Mouse (Mus musculus) kidney, postnatal 0 days (tissue): ENCODE measurements at regions not wholly inside any gene's neighbourhood (a gene's known extent, or its start where the extent isn't known, plus 50 kb on each side); places are given as distances from the start of the nearest gene placed in this dataset.

Experiments
- ATAC-seq: fragments of 200-750 bp; cut with Nextera tagmentation; replicated peaks from 2 replicates; pipeline ENCODE4 v1.8.0; 2017; ENCODE audit warnings: low read depth, moderate number of reproducible peaks, moderate TSS enrichment, moderate library complexity; ENCODE audit not compliant: low FRiP score
- DNase-seq: peaks from one replicate; pipeline ENCODE4 v3.0.0-alpha.2; 2016; ENCODE audit warnings: low spot score
- H3K27ac ChIP-seq: fragments of 300-500 bp; sonication (generic); 2 replicates; pipeline ENCODE4 v1.5.1; 2014; ENCODE audit warnings: mild to moderate bottlenecking
- H3K27me3 ChIP-seq: fragments of 300-500 bp; sonication (generic); 2 replicates; pipeline ENCODE4 v1.6.1; 2014; ENCODE audit warnings: low read length, mixed read lengths; ENCODE audit not compliant: insufficient read depth
- H3K36me3 ChIP-seq: fragments of 300-500 bp; sonication (generic); 2 replicates; pipeline ENCODE4 v1.6.1; 2014; ENCODE audit warnings: low read length, mixed read lengths; ENCODE audit not compliant: insufficient read depth
- H3K4me1 ChIP-seq: fragments of 300-500 bp; sonication (generic); replicated peaks from 2 replicates; pipeline ENCODE4 v1.6.1; 2014; ENCODE audit warnings: antibody characterized with exemption, low read length, mixed read lengths; ENCODE audit not compliant: insufficient read depth
- H3K4me2 ChIP-seq: fragments of 300-500 bp; sonication (generic); 2 replicates; pipeline ENCODE4 v1.6.1; 2014; ENCODE audit warnings: mild to moderate bottlenecking, low read length, moderate library complexity, mixed read lengths
- H3K4me3 ChIP-seq: fragments of 300-500 bp; sonication (generic); replicated peaks from 2 replicates; pipeline ENCODE4 v1.5.1; 2014; ENCODE audit warnings: low read depth, low read length
- H3K9ac ChIP-seq: fragments of 300-500 bp; sonication (generic); 2 replicates; pipeline ENCODE4 v1.6.1; 2014; ENCODE audit warnings: low read depth, low read length
- H3K9me3 ChIP-seq: fragments of 300-500 bp; sonication (generic); replicated peaks from 2 replicates; pipeline ENCODE4 v1.6.1; 2016; ENCODE audit warnings: low read length, inconsistent platforms, mixed read lengths
- CTCF ChIP-seq: IDR thresholded peaks from 2 replicates; pipeline ENCODE4 v1.5.1; 2016; ENCODE audit warnings: antibody characterized with exemption, low read depth, mild to moderate bottlenecking, moderate library complexity
- WGBS: fragments of 180-500 bp; shearing (Covaris S2); extraction: QIAGEN DNeasy Blood & Tissue Kit; methylation state at CpG from one replicate; pipeline ENCODE4 v1.1.7; 2014; 5-methylcytosine and 5-hydroxymethylcytosine counted together

DNA sequence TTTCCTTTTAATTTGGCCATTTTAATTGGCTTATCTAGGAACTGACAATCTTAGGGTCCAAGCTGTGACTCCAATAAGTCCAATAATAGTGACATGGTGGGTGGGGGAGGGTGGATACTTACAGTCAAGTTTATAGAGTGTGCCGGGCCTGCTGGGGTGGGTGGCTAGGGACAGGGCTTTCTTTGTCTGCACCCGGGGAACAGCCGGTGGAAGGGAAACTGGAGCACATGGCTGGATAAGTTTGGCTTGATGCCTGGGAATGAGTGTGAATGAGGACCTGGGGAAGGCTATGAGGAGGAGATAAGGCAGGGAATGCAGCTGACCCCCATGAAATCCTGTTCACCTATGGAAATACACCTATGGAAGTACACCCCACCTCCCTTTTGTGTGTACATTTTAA is 81.7 kb upstream of the Cers4 start:
- no peak for DNase-seq

DNA sequence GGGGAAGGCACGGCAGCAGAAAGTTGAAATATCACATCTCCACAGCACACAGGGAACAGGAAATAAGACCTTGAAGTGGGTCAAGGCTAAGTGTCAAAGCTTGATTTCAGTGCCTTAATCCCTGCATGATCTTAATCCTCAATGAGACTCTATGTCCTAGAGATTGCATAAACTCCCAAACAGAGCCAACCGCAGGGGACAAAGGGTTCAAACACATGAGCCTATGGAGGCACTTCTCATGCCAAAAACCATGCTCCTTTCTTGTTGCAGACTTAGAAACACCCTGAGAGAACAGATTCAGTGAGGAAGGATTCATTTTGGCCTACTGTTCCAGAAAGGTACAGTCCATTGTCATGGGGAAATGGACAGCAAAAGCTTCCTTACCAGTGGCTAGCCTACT is 81.0 kb upstream of the Cers4 start:
- Histone ChIP-seq H3K9ac (no peak overlapping the region), H3K27me3 (no peaks in the 10 kb centered on the region), H3K36me3 (no peaks in the 10 kb centered on the region), H3K4me1 (no peaks in the 10 kb centered on the region), H3K4me3 (no peak overlapping the region), H3K4me2 (no peak overlapping the region), H3K27ac (no peak overlapping the region), H3K9me3 (no peaks in the 10 kb centered on the region)
- ATAC-seq (no peak), DNase-seq (no peak)
- TF ChIP-seq CTCF = no peak
- 72% methylated on average over 2 of the region's 2 CpGs for WGBS

More for the DNA sequence above, 81.7 kb upstream of the Cers4 start:
- no peaks in the 10 kb centered on the region for H3K36me3 ChIP-seq
- no peak for TF ChIP-seq CTCF
- H3K27ac ChIP-seq = no peak overlapping the region
- no peak for ATAC-seq
- H3K4me2 ChIP-seq = no peak overlapping the region
- H3K9ac ChIP-seq = no peak overlapping the region
- no peaks in the 10 kb centered on the region for H3K9me3 ChIP-seq
- no peaks in the 10 kb centered on the region for H3K4me1 ChIP-seq
- no peak overlapping the region for H3K4me3 ChIP-seq
- 55% methylated on average over 3 of the region's 3 CpGs for WGBS
- H3K27me3 ChIP-seq = no peaks in the 10 kb centered on the region

DNA sequence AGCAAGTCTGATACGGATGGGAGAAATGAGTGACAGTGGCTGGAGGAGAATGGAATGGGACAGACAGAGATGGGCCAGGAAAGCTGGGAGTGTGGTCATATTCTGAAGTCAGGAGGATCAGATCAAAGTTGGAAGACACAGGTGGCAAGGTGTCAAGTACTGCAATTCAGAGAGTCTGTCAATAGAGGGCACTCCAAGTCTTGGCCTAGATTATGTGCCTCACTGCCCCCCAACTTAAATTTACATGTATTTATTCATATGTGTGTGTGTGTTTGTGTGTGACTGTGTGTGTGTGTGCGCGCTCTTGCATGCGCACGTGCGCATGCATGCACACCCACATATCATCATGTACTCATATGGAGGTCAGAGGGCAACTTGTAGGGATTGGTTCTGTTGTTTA is 79.6 kb upstream of the Cers4 start:
- Histone ChIP-seq H3K27me3 (no peaks in the 10 kb centered on the region), H3K9me3 (no peaks in the 10 kb centered on the region), H3K4me1 (no peaks in the 10 kb centered on the region), H3K36me3 (no peaks in the 10 kb centered on the region), H3K9ac (no peak overlapping the region), H3K27ac (no peak overlapping the region), H3K4me2 (no peak overlapping the region), H3K4me3 (no peak overlapping the region)
- 54% methylated on average over 6 of the region's 6 CpGs for WGBS
- ATAC-seq (0 out of 2 replicates have a peak, but pooled peaks have one; percentile 15), DNase-seq (peak; percentile 61)
- peak; percentile 80 for TF ChIP-seq CTCF

DNA sequence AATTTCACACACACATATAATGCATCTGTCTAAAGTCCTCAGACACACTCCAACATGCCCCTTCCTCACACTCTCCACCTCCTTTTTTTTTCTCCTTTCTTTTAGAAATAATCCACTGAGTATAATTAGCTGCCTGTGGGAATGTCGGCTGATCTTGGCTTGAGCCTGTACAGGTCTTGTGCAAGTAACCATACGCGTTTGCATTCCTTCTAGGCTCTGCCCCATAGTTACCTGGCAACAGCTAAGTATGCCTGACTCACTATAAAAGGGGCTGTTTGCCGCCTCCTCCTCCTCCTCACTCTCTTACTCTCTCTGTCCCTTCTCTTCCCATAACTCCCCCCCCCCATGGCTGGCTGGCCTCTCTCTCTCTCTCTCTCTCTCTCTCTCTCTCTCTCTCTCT is 79.1 kb upstream of the Cers4 start:
- TF ChIP-seq CTCF = no peak
- ATAC-seq = no peak; the same call in 1 of the 2 replicates

DNA sequence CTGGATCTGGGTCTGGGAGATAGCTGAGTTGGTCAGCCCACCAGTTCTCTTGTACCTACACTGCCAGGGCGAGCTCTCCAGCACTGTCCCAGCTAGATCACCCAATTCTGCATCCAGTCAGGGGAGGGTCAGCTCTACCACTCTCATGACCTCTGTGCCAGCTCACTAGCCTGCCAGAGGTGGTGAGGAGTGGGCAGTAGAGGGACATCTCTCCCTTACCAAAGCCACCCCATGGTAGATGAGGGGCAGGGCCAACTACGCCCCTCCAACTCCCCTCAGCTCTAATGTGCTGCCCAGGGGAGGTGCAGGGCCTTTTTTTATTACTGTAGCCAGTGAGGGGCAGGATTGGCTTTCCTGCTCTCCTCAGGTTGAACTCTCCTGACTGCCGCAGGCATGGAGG is 75.7 kb upstream of the Cers4 start:
- no peak overlapping the region for H3K27ac ChIP-seq
- DNase-seq = no peak
- no peak for ATAC-seq
- H3K9me3 ChIP-seq = no peaks in the 10 kb centered on the region
- no peaks in the 10 kb centered on the region for H3K4me1 ChIP-seq
- no peak overlapping the region for H3K4me2 ChIP-seq
- no peaks in the 10 kb centered on the region for H3K27me3 ChIP-seq
- no peak overlapping the region for H3K9ac ChIP-seq
- no peak for TF ChIP-seq CTCF
- 72% methylated on average over 3 of the region's 3 CpGs for WGBS
- no peak overlapping the region for H3K4me3 ChIP-seq
- no peaks in the 10 kb centered on the region for H3K36me3 ChIP-seq

More for the DNA sequence above, 79.1 kb upstream of the Cers4 start:
- Histone ChIP-seq H3K4me1 (no peaks in the 10 kb centered on the region), H3K4me3 (no peak overlapping the region), H3K9me3 (no peaks in the 10 kb centered on the region), H3K9ac (no peak overlapping the region), H3K36me3 (no peaks in the 10 kb centered on the region), H3K27me3 (no peaks in the 10 kb centered on the region), H3K4me2 (no peak overlapping the region), H3K27ac (no peak overlapping the region)
- WGBS = 30% methylated on average over 4 of the region's 4 CpGs
- DNase-seq = peak; percentile 15

DNA sequence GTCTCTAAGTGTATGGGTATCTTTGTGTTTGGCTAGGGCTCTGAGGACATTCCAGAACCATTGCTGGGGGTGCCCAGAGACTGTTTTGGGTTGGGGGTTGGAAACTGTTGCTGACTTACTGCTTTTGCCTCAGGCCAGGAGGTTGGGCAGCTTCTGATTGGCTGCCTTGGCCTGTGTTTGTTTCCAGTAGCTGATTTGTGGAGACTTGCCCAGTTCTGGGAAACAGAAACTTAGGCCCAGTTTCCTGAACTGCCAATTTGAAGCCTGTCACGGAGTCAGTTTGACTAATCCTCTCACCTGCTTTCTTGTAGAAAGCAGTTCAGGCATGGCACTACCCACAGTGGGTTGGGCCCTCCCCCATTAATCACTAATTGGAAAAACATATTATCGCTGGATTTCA is 59.7 kb upstream of the Cers4 start:
- Histone ChIP-seq H3K4me3 (no peak overlapping the region), H3K4me2 (no peak overlapping the region), H3K27ac (no peak overlapping the region), H3K9ac (no peak overlapping the region), H3K9me3 (no peaks in the 10 kb centered on the region), H3K36me3 (no peaks in the 10 kb centered on the region), H3K27me3 (no peaks in the 10 kb centered on the region), H3K4me1 (no peaks in the 10 kb centered on the region)
- DNase-seq (no peak), ATAC-seq (no peak)
- 82% methylated on average over 2 of the region's 2 CpGs for WGBS
- no peak for TF ChIP-seq CTCF

DNA sequence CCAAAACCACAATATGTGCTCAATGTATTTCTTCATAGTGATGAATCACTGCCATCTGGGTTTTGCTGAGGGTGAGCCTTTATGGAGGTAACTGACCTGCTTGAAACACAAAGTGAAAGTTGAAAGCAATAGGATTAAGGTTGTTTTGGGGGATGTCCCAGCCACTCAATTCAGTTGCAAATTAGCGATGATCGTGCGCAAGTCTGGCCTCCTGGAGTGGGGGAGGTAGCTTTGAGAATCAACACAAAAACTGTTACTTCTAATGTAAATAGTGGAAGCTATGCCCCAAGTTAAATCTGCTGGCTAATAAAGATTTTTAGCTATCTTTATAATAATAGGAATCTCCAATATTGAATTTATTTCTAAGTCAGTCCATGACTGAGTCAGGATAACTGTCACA is 56.3 kb upstream of the Cers4 start:
- Histone ChIP-seq H3K4me2 (no peak overlapping the region), H3K36me3 (no peaks in the 10 kb centered on the region), H3K9me3 (no peaks in the 10 kb centered on the region), H3K27ac (no peak overlapping the region), H3K9ac (no peak overlapping the region), H3K4me3 (no peak overlapping the region), H3K4me1 (no peaks in the 10 kb centered on the region), H3K27me3 (no peaks in the 10 kb centered on the region)
- WGBS = 67% methylated on average over 3 of the region's 3 CpGs
- TF ChIP-seq CTCF = no peak
- ATAC-seq (no peak), DNase-seq (no peak)
